Mouse (Mus musculus) activated CD4-positive, CD25-positive, alpha-beta regulatory T cell (primary cell): ENCODE results near the gene Inpp1. TPM values are rescaled to one million over a fixed set of nuclear protein-coding genes. Genes with fewer than 3 reads are reported as not detected.

Source experiments
- polyA plus RNA-seq, 2 experiments: library from polyadenylated mRNA; unstranded; fragments of 100-300 nt; shearing (Covaris generic); gene quantifications; one replicate each; pipeline ENCODE4 v1.2.1; 2017

Gene Inpp1
- 100 to 1,000 TPM; 115 to 129 TPM for polyA plus RNA-seq

DNA sequence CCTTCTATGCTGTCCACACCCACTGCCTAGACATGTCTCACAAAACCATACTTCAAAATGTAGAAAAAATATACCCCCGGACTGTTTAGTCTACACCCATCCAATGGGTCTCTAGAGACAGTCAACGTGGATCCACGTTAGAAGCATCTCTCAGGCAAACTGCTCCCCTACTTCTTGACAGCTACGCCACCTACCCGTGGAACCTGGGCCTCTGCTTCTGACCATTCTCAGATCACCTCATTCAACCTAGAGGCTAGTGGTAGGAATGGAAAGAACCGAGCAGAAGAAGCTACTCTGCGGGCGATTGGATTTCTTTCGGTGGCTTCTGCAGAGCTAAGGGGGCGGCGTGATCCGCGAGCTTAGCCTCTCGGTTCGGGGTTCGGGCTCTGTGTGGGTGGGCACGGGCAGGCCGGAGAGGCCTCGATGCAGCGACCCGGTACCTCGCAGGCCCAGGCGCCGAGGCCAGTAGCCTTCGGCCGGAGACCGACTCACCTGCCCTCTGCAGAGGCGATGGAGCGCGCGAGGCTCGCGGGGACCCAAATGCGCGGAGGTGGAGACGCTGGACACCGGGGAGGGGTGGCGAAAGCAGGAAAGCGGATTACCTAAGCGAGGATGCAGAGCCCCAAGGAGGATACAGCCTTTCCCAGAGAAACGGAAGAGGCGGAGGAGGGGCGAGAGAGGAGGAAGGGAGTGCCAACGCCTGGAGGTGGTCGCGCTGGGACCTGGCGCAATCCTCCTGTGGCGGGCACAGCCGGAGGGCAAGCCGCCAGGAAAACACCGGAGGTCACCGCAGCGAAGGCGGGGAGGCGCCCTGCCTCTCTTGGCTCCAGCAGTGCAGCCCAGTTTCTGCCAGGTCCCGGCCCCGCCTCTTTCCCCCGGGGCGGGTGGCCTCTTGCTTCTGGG lies at the start of gene Inpp1:
Gene Inpp1, minus strand, starts transcription at position 779 of the 903 bp plus-strand sequence.

DNA sequence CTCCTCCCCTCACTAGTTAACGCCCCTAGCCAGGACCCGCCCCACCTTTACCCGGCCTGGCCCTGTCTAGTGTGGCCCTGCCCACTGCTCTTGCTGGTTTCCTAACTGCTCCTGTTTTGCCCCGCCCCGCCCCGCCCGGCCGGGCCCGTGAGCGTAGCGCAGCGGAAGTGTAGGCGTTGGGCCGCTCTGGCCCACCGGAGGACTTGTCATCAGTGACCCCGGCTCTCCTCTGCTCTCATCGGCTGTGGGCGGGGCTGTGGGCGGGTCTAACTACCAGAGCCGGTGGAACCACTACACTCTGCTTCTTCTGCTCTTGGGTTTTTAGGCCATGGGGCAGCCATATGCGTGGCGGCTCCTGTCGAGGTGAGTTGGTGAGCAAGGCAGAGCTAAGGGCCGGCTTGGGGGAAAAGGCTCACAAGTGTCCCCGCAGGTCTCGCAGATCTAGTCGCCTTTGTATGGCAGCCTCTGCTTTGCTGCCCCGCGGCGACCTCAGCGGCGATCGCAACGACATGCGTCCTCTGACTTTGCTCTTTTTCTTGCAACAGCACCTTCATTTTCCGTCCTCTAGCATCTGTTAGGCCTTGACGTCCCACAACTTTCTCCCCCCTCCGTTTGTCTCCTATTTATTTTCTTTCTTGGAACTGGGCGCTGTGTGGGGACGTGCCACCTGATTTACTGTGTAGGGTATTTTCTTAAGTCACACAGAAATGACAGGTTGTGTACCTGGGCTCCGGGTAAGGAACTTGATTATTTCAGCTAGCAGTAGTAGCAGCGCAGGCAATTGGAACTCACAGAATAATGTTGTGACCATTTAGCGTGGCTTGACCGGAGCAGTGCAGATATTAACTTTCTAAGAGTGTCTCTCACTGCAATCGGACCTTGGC lies 27.5 kb upstream of the Inpp1 start, which contains the start of gene Hibch:
Gene Hibch, plus strand, starts transcription at position 148 of the 884 bp plus-strand sequence.

Other genes starting within 250 kb of the Inpp1 start
- gene Nemp2, start 187.0 kb downstream of the Inpp1 start, polyA plus RNA-seq = 10 to 100 TPM; 28.2 to 34.1 TPM
- 10 to 100 TPM; 18.6 to 19.1 TPM for gene Mfsd6, start 90.2 kb downstream of the Inpp1 start, polyA plus RNA-seq
- gene Hibch, start 27.2 kb upstream of the Inpp1 start, polyA plus RNA-seq = 10 to 100 TPM; 21.7 to 25.1 TPM
- 10 to 100 TPM in 1 of 2 experiments, 1 to 10 TPM in 1; 1.6 to 24.1 TPM for gene 1700019D03Rik, start 202.5 kb upstream of the Inpp1 start, polyA plus RNA-seq
- not detected for gene Mstn, start 244.0 kb upstream of the Inpp1 start, polyA plus RNA-seq